Mouse (Mus musculus) layer of hippocampus, postnatal 25 days (tissue): ENCODE measurements around the gene Vmn2r59. TPM values are rescaled to one million over a fixed set of nuclear protein-coding genes. Genes with fewer than 3 reads are reported as not detected.
"Not testable (repeated sequence)": the region's sequence is repeated elsewhere in the genome, so short reads cannot be mapped to it uniquely, and the experiment has no call there.

Source experiments
- DNase-seq, 2 experiments: peaks; one replicate each; pipeline ENCODE4 v3.0.0; 2022; ENCODE audit warnings: mixed read lengths in 2 of 2, low spot score in 1 of 2; ENCODE audit errors: extremely low spot score in 1 of 2
- total RNA-seq, 2 experiments: library from RNA; stranded (reverse); gene quantifications; 2 replicates each; pipeline ENCODE4 v1.2.3; 2021

The Vmn2r59 gene
- not detected for total RNA-seq

DNA sequence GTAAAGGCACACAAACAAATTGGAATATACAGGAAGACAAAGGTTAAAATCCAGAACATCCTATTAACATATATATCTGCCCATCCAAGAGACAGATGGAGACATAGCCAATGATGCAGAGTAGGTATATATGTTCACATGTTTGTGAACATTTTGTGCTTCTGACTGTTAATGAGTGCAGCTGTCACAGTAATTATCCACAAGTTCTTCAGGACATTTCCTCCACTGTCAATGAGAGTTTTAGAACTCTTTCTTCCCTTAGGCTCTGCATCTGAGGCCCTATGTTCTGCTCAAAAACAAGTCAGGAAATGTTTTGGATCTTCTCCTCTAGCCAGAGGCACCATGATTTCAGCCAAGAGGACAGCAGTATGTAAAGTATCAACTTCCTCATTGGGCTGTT, at the start of gene Vmn2r59:
Vmn2r59 (minus strand) TSS at position 101 of the 400 bp plus-strand sequence.
- no peak for DNase-seq

DNA sequence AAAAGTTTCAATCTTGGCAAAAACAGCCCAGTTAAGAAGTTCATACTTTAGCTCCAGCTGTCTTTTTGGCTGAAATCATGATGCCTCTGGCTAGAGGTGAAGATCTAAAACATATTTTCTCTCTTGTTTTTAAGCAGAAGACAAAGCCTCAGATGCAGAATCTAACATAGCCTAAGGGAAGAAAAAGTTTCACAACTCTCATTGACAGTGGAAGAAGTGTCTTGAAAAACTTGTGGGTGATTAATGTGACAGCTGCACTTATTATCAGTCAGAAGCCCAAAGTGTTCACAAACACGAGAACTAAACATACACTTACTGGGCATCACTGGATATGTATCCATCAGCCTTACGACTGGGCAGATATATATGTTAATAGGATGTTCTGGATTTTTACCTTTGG, 48.6 kb upstream of the Vmn2r59 start, which contains the start of gene Vmn2r60:
Vmn2r60 (plus strand) TSS at position 301 of the 400 bp plus-strand sequence.
- no peak for DNase-seq

DNA sequence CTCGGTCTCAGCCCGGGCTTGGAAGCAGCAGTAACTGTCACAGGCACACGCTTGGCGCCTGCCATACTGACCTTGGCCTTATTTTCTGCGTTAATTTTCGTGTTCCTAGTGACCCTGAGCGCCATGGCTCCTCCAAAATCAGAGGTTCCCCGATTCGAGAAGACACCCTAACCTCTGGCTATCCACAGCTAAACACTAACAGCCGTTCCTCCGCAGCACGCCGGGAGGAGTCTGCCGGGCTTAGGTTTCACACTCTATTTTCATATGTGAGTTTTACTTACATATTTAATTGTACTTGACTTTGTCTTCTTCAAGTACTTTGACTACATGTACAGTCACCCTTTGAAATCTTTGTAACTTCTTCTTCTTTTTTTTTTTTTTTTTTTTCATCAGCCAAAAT, 48.2 kb upstream of the Vmn2r59 start:
- DNase-seq: not testable (repeated sequence)

Other genes with a start within 250 kb of the Vmn2r59 start
- gene Vmn2r58, start 186.3 kb downstream of the Vmn2r59 start, total RNA-seq: not detected
- gene Vmn2r60, start 48.7 kb upstream of the Vmn2r59 start, total RNA-seq: under 1 TPM; 0.07 to 0.09 TPM
- not detected for gene Vmn2r61, start 201.0 kb upstream of the Vmn2r59 start, total RNA-seq